Mouse (Mus musculus): ENCODE measurements around the gene Fam53b. TPM values are rescaled to one million over a fixed set of nuclear protein-coding genes. Genes with fewer than 3 reads are reported as not detected.
"Not testable (repeated sequence)": the region's sequence is repeated elsewhere in the genome, so short reads cannot be mapped to it uniquely, and the experiment has no call there.

The Fam53b gene
- polyA plus RNA-seq, 2 experiments: 12.9 to 20.0 TPM

GRCm38 (mm10) chr7:132668604-132669003, 145.1 kb downstream of the Fam53b start:
- Histone ChIP-seq H3K9ac (replicated peaks) (no peak overlapping the region), H3K27ac (no peak overlapping the region), H3K4me1 (replicated peaks; ENCODE audit: control insufficient read depth in 2 of 2, insufficient read depth in 2 of 2, low read length in 1 of 2) (peaks cover 0 to 8% of the 10 kb centered on the region in 2 experiments; a peak in 2 of 4 replicates), H3K4me3 (ENCODE audit: insufficient read depth in 1 of 2, low read depth in 2 of 2, low read length in 2 of 2) (no peak overlapping the region), H3K4me2 (ENCODE audit: low read depth) (no peak overlapping the region), H3K9me3 (ENCODE audit: control insufficient read depth, low read length) (no peaks in the 10 kb centered on the region), H3K27me3 (ENCODE audit: control insufficient read depth, insufficient read depth, low read length) (no peaks in the 10 kb centered on the region), H3K36me3 (replicated peaks; ENCODE audit: control insufficient read depth, insufficient read depth, low read depth) (no peaks in the 10 kb centered on the region)
- DNase-seq (ENCODE audit: low read depth in 3 of 3, low spot score in 3 of 3) (no peak), ATAC-seq (ENCODE audit: insufficient read depth) (no peak)
- TF ChIP-seq EP300 (IDR thresholded peaks at IDR 0.05; ENCODE audit: low read depth) (no peak), CTCF (IDR thresholded peaks at IDR 0.05; ENCODE audit: low read depth) (no peak)
- 61% methylated on average over 2 of the region's 2 CpGs for WGBS (ENCODE audit: insufficient replicate concordance)

GRCm38 (mm10) chr7:132666516-132666915, 147.2 kb downstream of the Fam53b start:
- Histone ChIP-seq H3K9ac (replicated peaks) (no peak overlapping the region), H3K4me2 (ENCODE audit: low read depth) (no peak overlapping the region), H3K36me3 (replicated peaks; ENCODE audit: control insufficient read depth, insufficient read depth, low read depth) (no peaks in the 10 kb centered on the region), H3K27me3 (ENCODE audit: control insufficient read depth, insufficient read depth, low read length) (no peaks in the 10 kb centered on the region), H3K4me1 (replicated peaks; ENCODE audit: control insufficient read depth in 2 of 2, insufficient read depth in 2 of 2, low read length in 1 of 2) (peaks cover 0 to 5% of the 10 kb centered on the region in 2 experiments; a peak in 2 of 4 replicates), H3K9me3 (ENCODE audit: control insufficient read depth, low read length) (no peaks in the 10 kb centered on the region), H3K27ac (no peak overlapping the region), H3K4me3 (ENCODE audit: insufficient read depth in 1 of 2, low read depth in 2 of 2, low read length in 2 of 2) (no peak overlapping the region)
- TF ChIP-seq CTCF (IDR thresholded peaks at IDR 0.05; ENCODE audit: low read depth): no peak
- no peak for TF ChIP-seq EP300 (IDR thresholded peaks at IDR 0.05; ENCODE audit: low read depth)
- WGBS (ENCODE audit: insufficient replicate concordance): 66% methylated on average over 4 of the region's 4 CpGs
- ATAC-seq (ENCODE audit: insufficient read depth): no peak
- no peak for DNase-seq (ENCODE audit: low read depth in 3 of 3, low spot score in 3 of 3)

GRCm38 (mm10) chr7:132665664-132666382, 147.9 kb downstream of the Fam53b start:
- no peak for ATAC-seq (ENCODE audit: insufficient read depth)
- no peaks in the 10 kb centered on the region for H3K27me3 ChIP-seq (ENCODE audit: control insufficient read depth, insufficient read depth, low read length)
- no peak overlapping the region for H3K9ac ChIP-seq (replicated peaks)
- H3K27ac ChIP-seq: no peak overlapping the region
- 71% methylated on average over 8 of the region's 8 CpGs for WGBS (ENCODE audit: insufficient replicate concordance)
- no peak for DNase-seq (ENCODE audit: low read depth in 3 of 3, low spot score in 3 of 3)
- no peak overlapping the region for H3K4me3 ChIP-seq (ENCODE audit: insufficient read depth in 1 of 2, low read depth in 2 of 2, low read length in 2 of 2)
- no peaks in the 10 kb centered on the region for H3K9me3 ChIP-seq (ENCODE audit: control insufficient read depth, low read length)
- H3K4me2 ChIP-seq (ENCODE audit: low read depth): no peak overlapping the region
- no peaks in the 10 kb centered on the region for H3K36me3 ChIP-seq (replicated peaks; ENCODE audit: control insufficient read depth, insufficient read depth, low read depth)
- H3K4me1 ChIP-seq (replicated peaks; ENCODE audit: control insufficient read depth in 2 of 2, insufficient read depth in 2 of 2, low read length in 1 of 2): peaks cover 0 to 5% of the 10 kb centered on the region in 2 experiments; a peak in 2 of 4 replicates
- no peak for TF ChIP-seq EP300 (IDR thresholded peaks at IDR 0.05; ENCODE audit: low read depth)
- no peak for TF ChIP-seq CTCF (IDR thresholded peaks at IDR 0.05; ENCODE audit: low read depth)

- peaks cover 0 to 8% of the 10 kb centered on the region in 2 experiments; a peak in 2 of 4 replicates for H3K4me1 ChIP-seq (replicated peaks; ENCODE audit: control insufficient read depth in 2 of 2, insufficient read depth in 2 of 2, low read length in 1 of 2)
- H3K27me3 ChIP-seq (ENCODE audit: control insufficient read depth, insufficient read depth, low read length): no peaks in the 10 kb centered on the region
- DNase-seq (ENCODE audit: low read depth in 3 of 3, low spot score in 3 of 3): no peak
- H3K4me3 ChIP-seq (ENCODE audit: insufficient read depth in 1 of 2, low read depth in 2 of 2, low read length in 2 of 2): no peak overlapping the region
- no peaks in the 10 kb centered on the region for H3K36me3 ChIP-seq (replicated peaks; ENCODE audit: control insufficient read depth, insufficient read depth, low read depth)
- no peak overlapping the region for H3K27ac ChIP-seq
- peak; percentile 28 for ATAC-seq (ENCODE audit: insufficient read depth)
- no peak overlapping the region for H3K9ac ChIP-seq (replicated peaks)
- H3K4me2 ChIP-seq (ENCODE audit: low read depth): no peak overlapping the region
- WGBS (ENCODE audit: insufficient replicate concordance): 73% methylated on average over 6 of the region's 6 CpGs
- H3K9me3 ChIP-seq (ENCODE audit: control insufficient read depth, low read length): no peaks in the 10 kb centered on the region
- TF ChIP-seq EP300 (IDR thresholded peaks at IDR 0.05; ENCODE audit: low read depth): no peak
- TF ChIP-seq CTCF (IDR thresholded peaks at IDR 0.05; ENCODE audit: low read depth): no peak
These were observed 148.9 kb downstream of the Fam53b start for GRCm38 (mm10) chr7:132664815-132665214.

GRCm38 (mm10) chr7:132662831-132663230, 150.9 kb downstream of the Fam53b start:
- not testable (repeated sequence) for H3K36me3 ChIP-seq (replicated peaks; ENCODE audit: control insufficient read depth, insufficient read depth, low read depth); H3K27ac ChIP-seq; H3K9ac ChIP-seq (replicated peaks); DNase-seq (ENCODE audit: low read depth in 3 of 3, low spot score in 3 of 3); ATAC-seq (ENCODE audit: insufficient read depth); H3K4me2 ChIP-seq (ENCODE audit: low read depth); H3K9me3 ChIP-seq (ENCODE audit: control insufficient read depth, low read length); H3K4me1 ChIP-seq (replicated peaks; ENCODE audit: control insufficient read depth in 2 of 2, insufficient read depth in 2 of 2, low read length in 1 of 2); H3K27me3 ChIP-seq (ENCODE audit: control insufficient read depth, insufficient read depth, low read length); H3K4me3 ChIP-seq (ENCODE audit: insufficient read depth in 1 of 2, low read depth in 2 of 2, low read length in 2 of 2)
- 61% methylated on average over 6 of the region's 6 CpGs for WGBS (ENCODE audit: insufficient replicate concordance)

Other genes starting within 250 kb of the Fam53b start
- gene Oat, start 237.5 kb downstream of the Fam53b start, polyA plus RNA-seq (2012; rRNA removed): 28.2 and 37.8 TPM in 2 replicates
- 70.6 and 79.6 TPM in 2 replicates for gene Oat, start 237.5 kb downstream of the Fam53b start, polyA plus RNA-seq (2014; fragmentation: Nextera tagmentation; extraction: Ambion mirVana)
- 0.01 TPM in 1 of 2 replicates, not detected in the other for gene Nkx1-2, start 214.2 kb downstream of the Fam53b start, polyA plus RNA-seq (2012; rRNA removed)
- not detected in 2 replicates for gene Nkx1-2, start 214.2 kb downstream of the Fam53b start, polyA plus RNA-seq (2014; fragmentation: Nextera tagmentation; extraction: Ambion mirVana)
- 5.5 and 5.6 TPM in 2 replicates for gene Lhpp, start 203.2 kb downstream of the Fam53b start, polyA plus RNA-seq (2012; rRNA removed)
- gene Lhpp, start 203.2 kb downstream of the Fam53b start, polyA plus RNA-seq (2014; fragmentation: Nextera tagmentation; extraction: Ambion mirVana): 6.0 and 6.3 TPM in 2 replicates
- gene Eef1akmt2, start 38.8 kb upstream of the Fam53b start, polyA plus RNA-seq (2012; rRNA removed): 5.1 and 13.1 TPM in 2 replicates
- gene Eef1akmt2, start 38.8 kb upstream of the Fam53b start, polyA plus RNA-seq (2014; fragmentation: Nextera tagmentation; extraction: Ambion mirVana): 19.0 and 20.8 TPM in 2 replicates
- gene Abraxas2, start 45.3 kb upstream of the Fam53b start, polyA plus RNA-seq (2012; rRNA removed): 5.0 and 7.4 TPM in 2 replicates
- 10.7 and 11.7 TPM in 2 replicates for gene Abraxas2, start 45.3 kb upstream of the Fam53b start, polyA plus RNA-seq (2014; fragmentation: Nextera tagmentation; extraction: Ambion mirVana)
- gene Zranb1, start 117.3 kb upstream of the Fam53b start, polyA plus RNA-seq (2012; rRNA removed): 3.8 and 6.0 TPM in 2 replicates
- 7.5 and 7.6 TPM in 2 replicates for gene Zranb1, start 117.3 kb upstream of the Fam53b start, polyA plus RNA-seq (2014; fragmentation: Nextera tagmentation; extraction: Ambion mirVana)

Measured in liver, embryonic 14.5 days (tissue).